Mouse (Mus musculus) megakaryocyte, embryonic 14.5 days (primary cell): Measurements from ENCODE around the gene Olfr520.

Experiments used
- FLI1 ChIP-seq: IDR thresholded peaks from 2 replicates; pipeline ENCODE4 v1.6.1; 2012; ENCODE audit warnings: low read length, inconsistent platforms, mixed read lengths
- GATA1 ChIP-seq: IDR thresholded peaks from 3 replicates; pipeline ENCODE4 v1.6.1; 2012; ENCODE audit warnings: mixed read lengths, low read length, inconsistent platforms, borderline replicate concordance

GRCm38 (mm10) chr7:99695471-99696057 is 34.5 kb upstream of the Olfr520 start:
- TF ChIP-seq GATA1 (no peak), FLI1 (no peak)
